Mouse (Mus musculus): ENCODE results near the gene Lelp1. TPM values are rescaled to one million over a fixed set of nuclear protein-coding genes. Genes with fewer than 3 reads are reported as not detected.

Gene Lelp1
- total RNA-seq (2023): not detected

DNA sequence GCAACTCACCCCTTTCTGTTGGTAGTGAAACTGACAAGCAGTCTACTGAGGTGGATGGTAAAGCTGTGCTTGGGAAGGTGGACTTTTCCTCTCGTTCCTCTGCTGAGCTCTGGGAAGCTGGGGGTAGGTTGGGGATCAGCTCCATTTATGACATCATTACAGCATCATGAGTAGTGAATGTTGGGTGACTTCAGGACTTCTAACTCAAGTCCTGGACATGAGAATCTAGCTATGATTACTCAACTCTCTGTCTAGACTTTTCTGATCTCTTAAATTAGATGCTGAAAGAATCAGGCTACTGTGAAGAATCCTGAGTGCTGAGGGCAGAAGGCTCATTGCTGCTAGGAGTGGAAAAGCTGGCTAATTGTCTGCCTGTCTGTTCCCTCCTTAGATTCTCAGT is at the start of gene Lelp1:
Gene Lelp1 (minus strand): TSS at position 101 of the 400 bp plus-strand sequence.

GRCm38 (mm10) chr3:92123847-92124246 is 18.7 kb downstream of the Lelp1 start, which contains the start of gene Prr9:
Gene Prr9, minus strand, starts transcription at chr3:92123947.

Other genes with a start within 250 kb of the Lelp1 start
- not detected for gene Pglyrp3, start 128.2 kb downstream of the Lelp1 start, total RNA-seq (2023)
- not detected for gene Lor, start 59.6 kb downstream of the Lelp1 start, total RNA-seq (2023)
- not detected for gene Prr9, start 18.8 kb downstream of the Lelp1 start, total RNA-seq (2023)
- gene Sprr2a1, start 73.1 kb upstream of the Lelp1 start, total RNA-seq (2023): not detected
- gene Sprr2a2, start 73.2 kb upstream of the Lelp1 start, total RNA-seq (2023): not detected
- gene Sprr2a3, start 142.7 kb upstream of the Lelp1 start, total RNA-seq (2023): not detected
- not detected for gene Sprr2b, start 173.9 kb upstream of the Lelp1 start, total RNA-seq (2023)
- not detected for gene Sprr2d, start 196.4 kb upstream of the Lelp1 start, total RNA-seq (2023)
- not detected for gene Sprr2e, start 209.4 kb upstream of the Lelp1 start, total RNA-seq (2023)
- not detected for gene Sprr2f, start 222.4 kb upstream of the Lelp1 start, total RNA-seq (2023)
- not detected for gene Sprr2h, start 242.9 kb upstream of the Lelp1 start, total RNA-seq (2023)

All from neutrophil, adult 83 days (primary cell).